Mouse (Mus musculus): ENCODE results near the gene Mcm10. TPM values are rescaled to one million over a fixed set of nuclear protein-coding genes. Genes with fewer than 3 reads are reported as not detected.

The Mcm10 gene
- polyA plus RNA-seq, 1 experiment from 2014 or later = 77.2 TPM

DNA sequence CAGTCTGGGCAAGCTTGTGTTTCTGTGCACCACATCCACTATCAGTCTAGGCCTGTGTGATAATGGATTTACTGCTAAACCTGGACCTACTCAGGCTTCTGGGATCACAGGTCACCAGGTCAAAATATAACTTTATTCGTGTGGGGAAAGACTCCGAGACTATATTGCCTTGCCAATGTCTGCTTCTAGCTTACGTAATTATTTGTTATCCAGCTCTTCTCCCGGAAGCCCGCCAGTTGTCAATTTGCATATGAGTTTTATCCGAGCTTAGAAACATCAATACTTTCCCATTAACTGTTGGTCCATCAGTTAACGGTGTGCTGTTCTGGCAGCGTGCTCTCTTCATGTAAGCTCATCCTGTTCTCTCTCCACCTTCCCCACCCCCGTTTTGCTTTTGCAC, 22.6 kb upstream of the Mcm10 start:
- Histone ChIP-seq H3K4me1 (replicated peaks; ENCODE audit: control insufficient read depth, insufficient read depth, low read length) (peaks cover 4% of the 10 kb centered on the region; the same call in 1 of the 2 replicates), H3K27me3 (replicated peaks; ENCODE audit: control insufficient read depth, insufficient read depth, low read length) (no peaks in the 10 kb centered on the region), H3K4me2 (no peak overlapping the region), H3K9ac (ENCODE audit: low read depth, low read length) (no peak overlapping the region), H3K9me3 (ENCODE audit: control insufficient read depth, low read length) (no peaks in the 10 kb centered on the region), H3K27ac (ENCODE audit: low read depth, low read length) (no peak overlapping the region), H3K4me3 (ENCODE audit: low read depth, low read length) (no peak overlapping the region), H3K36me3 (ENCODE audit: control insufficient read depth, insufficient read depth, low read length) (no peaks in the 10 kb centered on the region)
- DNase-seq (ENCODE audit: low spot score) (no peak), ATAC-seq (replicated peaks; ENCODE audit: low FRiP score) (no peak)
- WGBS = 84% methylated on average over 9 of the region's 9 CpGs

- no peak for DNase-seq (ENCODE audit: low spot score)
- Histone ChIP-seq H3K4me1 (replicated peaks; ENCODE audit: control insufficient read depth, insufficient read depth, low read length) (peaks cover 4% of the 10 kb centered on the region; the same call in 1 of the 2 replicates), H3K4me2 (no peak overlapping the region), H3K9ac (ENCODE audit: low read depth, low read length) (no peak overlapping the region), H3K9me3 (ENCODE audit: control insufficient read depth, low read length) (no peaks in the 10 kb centered on the region), H3K36me3 (ENCODE audit: control insufficient read depth, insufficient read depth, low read length) (no peaks in the 10 kb centered on the region), H3K4me3 (ENCODE audit: low read depth, low read length) (no peak overlapping the region), H3K27ac (ENCODE audit: low read depth, low read length) (no peak overlapping the region), H3K27me3 (replicated peaks; ENCODE audit: control insufficient read depth, insufficient read depth, low read length) (no peaks in the 10 kb centered on the region)
- WGBS = 79% methylated on average over 8 of the region's 8 CpGs
- no peak for ATAC-seq (replicated peaks; ENCODE audit: low FRiP score)
These were observed 22.2 kb upstream of the Mcm10 start for GRCm38 (mm10) chr2:5034801-5035200.

DNA sequence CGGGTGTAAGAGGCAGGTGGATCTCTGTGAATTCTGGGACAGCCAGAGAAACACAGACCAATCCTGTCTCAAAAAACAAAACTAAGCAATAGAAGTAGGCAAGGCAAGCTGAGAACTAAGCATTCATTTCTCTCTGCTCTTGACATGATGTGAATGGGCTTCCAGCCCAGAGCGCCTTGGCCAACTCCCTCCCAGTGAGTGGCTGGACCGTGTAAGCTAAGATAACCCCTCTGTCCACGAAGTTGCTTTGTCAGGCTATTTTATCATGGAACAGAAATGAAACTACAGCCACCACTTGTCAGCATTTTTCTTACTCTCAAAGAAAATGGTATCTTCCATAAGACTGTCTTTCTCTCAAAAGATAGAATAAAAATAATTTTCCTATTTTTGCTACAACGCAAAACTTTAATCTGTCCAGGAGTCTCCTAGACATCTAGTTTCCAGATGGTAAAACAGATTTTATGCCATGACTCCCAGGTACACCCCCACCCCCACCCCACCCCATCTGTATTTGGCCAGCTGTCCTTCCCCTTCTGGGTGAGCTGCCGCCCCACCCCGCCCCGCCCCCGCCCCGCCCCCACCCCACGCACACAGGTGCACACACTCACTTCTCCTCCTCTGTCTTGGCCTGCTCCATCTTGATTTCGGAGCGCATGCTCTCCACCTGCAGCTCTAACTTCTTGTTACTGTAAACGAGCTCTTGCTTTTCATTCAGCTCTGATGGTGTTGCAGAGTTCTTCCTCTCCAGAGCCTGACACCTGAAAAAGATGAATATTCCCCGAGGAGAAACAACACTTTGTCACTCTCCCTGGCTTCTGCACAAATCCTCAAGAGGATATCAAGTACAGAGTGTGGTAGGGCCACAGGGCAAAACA, 21.2 kb upstream of the Mcm10 start:
- H3K4me2 ChIP-seq = no peak overlapping the region
- no peaks in the 10 kb centered on the region for H3K36me3 ChIP-seq (ENCODE audit: control insufficient read depth, insufficient read depth, low read length)
- 52% methylated on average over 14 of the region's 15 CpGs for WGBS

DNA sequence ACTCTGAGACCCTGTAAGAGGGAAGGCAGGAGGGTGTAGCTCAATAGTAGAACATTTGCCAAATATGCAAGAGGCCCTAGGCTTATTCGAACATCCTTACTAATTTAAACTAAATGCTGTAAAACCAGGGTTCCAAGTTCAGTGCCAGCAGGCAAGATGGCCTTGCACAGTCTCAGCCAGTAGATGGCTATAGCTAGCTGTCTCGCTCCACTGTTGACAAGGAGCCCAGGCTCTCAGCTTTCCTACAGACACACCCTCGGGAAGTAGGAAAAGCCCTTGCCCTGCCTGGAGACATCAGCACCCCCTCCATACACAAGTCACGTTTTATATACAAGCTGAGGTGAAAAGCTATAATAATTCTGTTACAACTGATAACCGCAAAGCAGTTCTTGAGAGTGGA, 20.1 kb upstream of the Mcm10 start:
- Histone ChIP-seq H3K27me3 (replicated peaks; ENCODE audit: control insufficient read depth, insufficient read depth, low read length) (no peaks in the 10 kb centered on the region), H3K9ac (ENCODE audit: low read depth, low read length) (no peak overlapping the region), H3K36me3 (ENCODE audit: control insufficient read depth, insufficient read depth, low read length) (no peaks in the 10 kb centered on the region), H3K27ac (ENCODE audit: low read depth, low read length) (no peak overlapping the region), H3K9me3 (ENCODE audit: control insufficient read depth, low read length) (no peaks in the 10 kb centered on the region), H3K4me2 (no peak overlapping the region), H3K4me1 (replicated peaks; ENCODE audit: control insufficient read depth, insufficient read depth, low read length) (peaks cover 4% of the 10 kb centered on the region; the same call in 1 of the 2 replicates), H3K4me3 (ENCODE audit: low read depth, low read length) (no peak overlapping the region)
- no peak for DNase-seq (ENCODE audit: low spot score)
- no peak for ATAC-seq (replicated peaks; ENCODE audit: low FRiP score)
- 71% methylated on average over 5 of the region's 5 CpGs for WGBS

More for the DNA sequence above, 21.2 kb upstream of the Mcm10 start:
- ATAC-seq (replicated peaks; ENCODE audit: low FRiP score) (peak; percentile 67), DNase-seq (ENCODE audit: low spot score) (no peak)
- no peaks in the 10 kb centered on the region for H3K9me3 ChIP-seq (ENCODE audit: control insufficient read depth, low read length)
- peaks cover 4% of the 10 kb centered on the region; the same call in 1 of the 2 replicates for H3K4me1 ChIP-seq (replicated peaks; ENCODE audit: control insufficient read depth, insufficient read depth, low read length)
- no peak overlapping the region for H3K9ac ChIP-seq (ENCODE audit: low read depth, low read length)
- no peak overlapping the region for H3K4me3 ChIP-seq (ENCODE audit: low read depth, low read length)
- H3K27me3 ChIP-seq (replicated peaks; ENCODE audit: control insufficient read depth, insufficient read depth, low read length) = no peaks in the 10 kb centered on the region
- H3K27ac ChIP-seq (ENCODE audit: low read depth, low read length) = peak overlapping the region; percentile 13; the same call in 1 of the 2 replicates

DNA sequence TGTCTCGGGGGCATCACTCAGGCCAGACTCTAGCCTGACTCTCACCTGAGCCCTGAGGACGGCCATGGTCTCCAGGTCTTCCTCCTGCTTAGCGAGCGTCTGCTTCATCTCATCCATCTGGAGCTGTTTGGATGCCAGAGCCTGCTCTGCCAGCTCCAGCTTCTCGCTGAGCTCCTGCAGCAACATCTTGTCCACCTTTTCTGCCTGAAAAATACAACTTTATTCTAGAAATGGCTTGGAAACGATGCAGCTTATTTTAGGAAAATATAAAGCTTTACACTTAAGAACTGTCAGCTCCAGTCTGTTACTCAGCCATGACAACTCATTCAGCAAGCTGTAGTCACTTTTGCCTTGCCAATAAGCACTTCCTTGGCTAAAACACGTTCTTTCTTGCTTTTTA, 18.6 kb upstream of the Mcm10 start:
- no peak for ATAC-seq (replicated peaks; ENCODE audit: low FRiP score)
- WGBS = 81% methylated on average over 7 of the region's 7 CpGs
- Histone ChIP-seq H3K36me3 (ENCODE audit: control insufficient read depth, insufficient read depth, low read length) (no peaks in the 10 kb centered on the region), H3K9ac (ENCODE audit: low read depth, low read length) (no peak overlapping the region), H3K4me3 (ENCODE audit: low read depth, low read length) (no peak overlapping the region), H3K27ac (ENCODE audit: low read depth, low read length) (no peak overlapping the region), H3K27me3 (replicated peaks; ENCODE audit: control insufficient read depth, insufficient read depth, low read length) (no peaks in the 10 kb centered on the region), H3K4me1 (replicated peaks; ENCODE audit: control insufficient read depth, insufficient read depth, low read length) (peaks cover 4% of the 10 kb centered on the region; the same call in 1 of the 2 replicates), H3K4me2 (no peak overlapping the region), H3K9me3 (ENCODE audit: control insufficient read depth, low read length) (no peaks in the 10 kb centered on the region)
- no peak for DNase-seq (ENCODE audit: low spot score)

- Histone ChIP-seq H3K9me3 (ENCODE audit: control insufficient read depth, low read length) (no peaks in the 10 kb centered on the region), H3K27ac (ENCODE audit: low read depth, low read length) (no peak overlapping the region), H3K4me1 (replicated peaks; ENCODE audit: control insufficient read depth, insufficient read depth, low read length) (peaks cover 4% of the 10 kb centered on the region; the same call in 1 of the 2 replicates), H3K27me3 (replicated peaks; ENCODE audit: control insufficient read depth, insufficient read depth, low read length) (no peaks in the 10 kb centered on the region), H3K4me3 (ENCODE audit: low read depth, low read length) (no peak overlapping the region), H3K36me3 (ENCODE audit: control insufficient read depth, insufficient read depth, low read length) (no peaks in the 10 kb centered on the region), H3K4me2 (no peak overlapping the region), H3K9ac (ENCODE audit: low read depth, low read length) (no peak overlapping the region)
- WGBS = 88% methylated on average over 4 of the region's 4 CpGs
- DNase-seq (ENCODE audit: low spot score) (no peak), ATAC-seq (replicated peaks; ENCODE audit: low FRiP score) (no peak)
These were observed 17.2 kb upstream of the Mcm10 start for GRCm38 (mm10) chr2:5029808-5030207.

GRCm38 (mm10) chr2:5028047-5028446, 15.5 kb upstream of the Mcm10 start:
- H3K36me3 ChIP-seq (ENCODE audit: control insufficient read depth, insufficient read depth, low read length) = no peaks in the 10 kb centered on the region
- H3K27me3 ChIP-seq (replicated peaks; ENCODE audit: control insufficient read depth, insufficient read depth, low read length) = no peaks in the 10 kb centered on the region
- ATAC-seq (replicated peaks; ENCODE audit: low FRiP score) (no peak), DNase-seq (ENCODE audit: low spot score) (no peak)
- no peak overlapping the region for H3K4me2 ChIP-seq
- 88% methylated on average over 7 of the region's 7 CpGs for WGBS
- H3K9me3 ChIP-seq (ENCODE audit: control insufficient read depth, low read length) = no peaks in the 10 kb centered on the region
- H3K4me1 ChIP-seq (replicated peaks; ENCODE audit: control insufficient read depth, insufficient read depth, low read length) = peaks cover 6% of the 10 kb centered on the region
- no peak overlapping the region for H3K9ac ChIP-seq (ENCODE audit: low read depth, low read length)
- no peak overlapping the region for H3K4me3 ChIP-seq (ENCODE audit: low read depth, low read length)
- no peak overlapping the region for H3K27ac ChIP-seq (ENCODE audit: low read depth, low read length)

GRCm38 (mm10) chr2:5027057-5027456, 14.5 kb upstream of the Mcm10 start:
- Histone ChIP-seq H3K4me3 (ENCODE audit: low read depth, low read length) (no peak overlapping the region), H3K4me2 (no peak overlapping the region), H3K9me3 (ENCODE audit: control insufficient read depth, low read length) (no peaks in the 10 kb centered on the region), H3K27me3 (replicated peaks; ENCODE audit: control insufficient read depth, insufficient read depth, low read length) (no peaks in the 10 kb centered on the region), H3K9ac (ENCODE audit: low read depth, low read length) (no peak overlapping the region), H3K4me1 (replicated peaks; ENCODE audit: control insufficient read depth, insufficient read depth, low read length) (peaks cover 7% of the 10 kb centered on the region), H3K36me3 (ENCODE audit: control insufficient read depth, insufficient read depth, low read length) (no peaks in the 10 kb centered on the region), H3K27ac (ENCODE audit: low read depth, low read length) (no peak overlapping the region)
- WGBS = 80% methylated on average over 6 of the region's 6 CpGs
- DNase-seq (ENCODE audit: low spot score) = no peak
- no peak for ATAC-seq (replicated peaks; ENCODE audit: low FRiP score)

All from liver, embryonic 11.5 days (tissue).